Mouse (Mus musculus): ENCODE measurements around the gene Rcc1l.
A peak's percentile ranks its signal among the peaks of the same experiment; 100 is the strongest.

DNA sequence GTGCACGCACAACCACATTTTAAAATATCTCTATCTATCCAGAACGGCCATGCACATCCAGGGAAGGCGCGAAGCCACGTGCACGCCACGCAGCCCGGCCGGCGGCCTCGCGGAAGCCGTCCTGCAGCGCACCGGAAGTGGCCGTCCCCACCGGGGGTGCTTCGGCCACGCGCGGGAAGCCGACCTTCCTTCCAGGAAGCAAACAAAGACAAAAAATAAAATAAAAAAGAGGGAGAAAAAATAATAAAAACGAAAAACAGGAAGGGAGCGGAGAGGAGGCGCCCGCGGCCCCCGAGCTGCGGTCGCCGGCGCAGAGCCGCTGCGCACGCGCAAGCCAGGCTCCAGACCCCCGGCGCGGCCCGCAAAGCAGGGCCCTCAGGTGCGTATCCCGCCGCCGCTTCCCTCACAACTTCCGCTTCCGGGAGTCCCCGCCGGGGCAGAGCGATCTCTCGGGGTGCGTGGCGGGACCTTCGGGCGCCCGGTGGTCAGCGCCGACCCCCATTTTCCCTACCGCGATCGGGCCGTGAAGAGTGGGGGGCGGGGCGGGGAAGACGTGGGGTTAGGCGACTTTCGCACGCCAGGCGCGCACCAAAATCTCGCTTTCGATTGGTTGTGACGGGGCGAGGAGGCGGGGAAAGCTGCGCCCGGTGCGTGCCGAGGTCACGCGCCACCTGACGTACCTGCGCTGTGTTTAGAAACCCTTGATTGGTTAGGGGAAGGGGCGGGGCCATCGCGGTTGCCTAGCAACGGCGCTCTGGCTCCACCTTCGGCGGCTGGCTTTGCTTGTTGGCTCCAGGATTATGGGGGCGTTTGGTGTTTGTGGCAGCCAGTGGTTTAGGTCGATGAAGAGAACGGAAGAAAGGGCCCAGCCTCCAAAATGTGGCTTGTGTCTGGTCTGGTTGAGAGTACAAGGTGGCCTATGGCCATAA, 7.6 kb upstream of the Rcc1l start, which contains the start of gene Gtf2ird2:
- TF ChIP-seq CTCF (IDR thresholded peaks at IDR 0.05; ENCODE audit: extremely low read depth, insufficient read depth, low read length) (no peak), POLR2A (IDR thresholded peaks at IDR 0.05; ENCODE audit: extremely low read depth, insufficient read depth, low read length) (peak; percentile 51; the same call in 1 of the 2 replicates)

Data from cortical plate, adult 2 months (tissue).